Mouse (Mus musculus) embryo, embryonic 11 days (tissue): ENCODE measurements around the gene Arhgef11.
"Not testable (repeated sequence)": the region's sequence is repeated elsewhere in the genome, so short reads cannot be mapped to it uniquely, and the experiment has no call there.

Experiments
- DNase-seq: peaks from one replicate; pipeline ENCODE4 v3.0.0-alpha.2; 2015

Gene Arhgef11

DNA sequence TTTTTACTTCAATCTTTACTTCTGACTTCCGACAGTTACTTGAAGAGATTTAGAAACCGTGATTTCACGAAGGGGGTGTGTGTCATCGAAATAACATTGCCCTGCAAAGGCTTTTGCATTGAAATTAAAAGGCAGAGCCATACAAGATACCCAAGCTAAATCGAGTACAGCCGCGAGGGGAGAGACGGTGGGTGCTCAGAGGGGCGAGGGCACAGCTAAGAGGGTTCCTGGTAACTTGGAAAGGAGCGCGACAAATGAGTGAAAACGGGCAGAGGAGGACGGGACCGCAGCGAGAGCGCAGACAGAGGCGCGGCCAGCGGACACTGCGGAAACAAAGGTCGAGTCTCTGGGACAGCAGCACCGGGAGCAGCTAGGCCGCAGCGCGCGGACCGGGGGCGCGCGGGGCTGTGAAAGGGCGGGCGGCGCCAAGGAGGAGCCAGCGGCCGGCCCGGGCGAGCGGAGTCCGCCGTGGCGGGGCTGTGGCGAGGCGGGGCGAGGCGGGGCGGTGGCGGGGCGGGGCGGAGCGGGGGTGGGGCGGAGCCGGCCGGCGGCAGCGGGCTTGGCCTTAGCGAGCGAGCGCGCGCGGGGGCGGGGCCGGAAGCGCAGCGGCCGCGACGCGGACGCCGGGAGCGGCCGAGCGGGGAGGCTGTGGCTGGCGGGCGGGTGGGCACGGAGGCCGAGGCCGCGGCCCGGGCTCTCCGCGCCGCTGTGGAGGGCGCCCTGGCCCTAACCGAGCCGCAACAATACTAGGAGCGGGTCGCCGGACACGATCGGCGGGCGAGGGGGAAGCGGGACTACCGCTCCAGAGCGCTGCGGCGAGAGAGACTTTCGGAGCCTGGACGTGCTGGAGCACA lies at the start of gene Arhgef11:
TSS of gene Arhgef11 (plus strand) at position 603 of the 854 bp plus-strand sequence.
- DNase-seq, result peak; percentile 94

DNA sequence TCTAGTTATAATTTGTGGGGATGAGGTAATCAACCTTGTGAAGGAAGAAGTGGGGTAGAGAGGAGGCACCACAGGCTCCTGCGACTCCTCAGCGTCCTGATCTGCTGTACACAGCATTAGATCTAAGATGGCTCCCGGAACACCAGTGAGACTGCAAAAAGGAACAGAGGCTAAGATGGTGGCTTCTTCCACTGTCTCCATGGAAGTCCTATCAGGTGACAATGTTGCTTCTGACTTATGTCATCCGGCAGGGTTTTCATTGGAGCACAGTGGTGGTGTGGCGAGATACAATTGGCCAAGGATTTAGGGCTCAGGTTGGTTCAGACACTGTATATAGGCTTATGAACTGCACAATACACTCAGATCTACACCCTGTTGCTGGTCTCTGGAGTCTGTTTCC lies 48.7 kb upstream of the Arhgef11 start:
- DNase-seq, result no peak

DNA sequence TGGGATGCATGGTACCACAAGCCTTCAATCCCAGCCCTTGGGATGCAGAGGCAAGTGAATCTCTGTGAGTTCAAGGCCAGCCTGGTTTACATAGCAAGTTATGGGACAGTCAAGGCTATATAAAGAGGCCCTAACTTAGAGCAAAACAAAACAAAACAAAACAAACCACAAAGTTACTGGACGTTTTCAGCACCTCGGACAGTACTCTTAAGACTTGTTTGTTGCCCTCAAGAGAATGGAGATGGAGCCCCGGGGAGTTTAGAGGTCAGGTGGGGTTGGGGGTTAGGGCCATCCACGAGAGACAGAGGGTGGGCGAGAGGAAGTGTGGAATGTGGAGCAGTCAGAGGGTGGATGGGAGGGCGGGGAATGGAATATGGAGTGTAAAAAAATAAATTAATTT lies 41.6 kb upstream of the Arhgef11 start:
- DNase-seq, result peak; percentile 62

DNA sequence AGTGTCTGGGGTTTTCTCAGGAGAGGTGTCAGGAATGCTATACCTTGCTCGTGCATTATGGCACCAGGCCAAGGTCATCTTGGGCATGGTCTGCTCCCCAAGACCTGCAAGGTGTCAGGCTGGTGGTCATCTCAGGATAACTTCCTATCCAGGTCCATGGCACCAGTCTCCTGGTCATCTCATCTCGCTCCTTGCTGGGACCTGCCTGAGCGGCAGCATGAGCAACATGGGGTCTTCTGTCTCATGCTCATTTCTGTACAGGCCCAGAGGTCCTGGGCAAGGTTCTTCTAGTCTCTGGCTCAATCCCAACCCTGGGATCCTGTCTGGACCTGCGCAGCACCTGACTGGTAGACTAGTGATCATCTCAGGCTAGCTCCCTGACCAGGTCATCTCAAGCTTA lies 35.1 kb upstream of the Arhgef11 start:
- DNase-seq, result no peak

DNA sequence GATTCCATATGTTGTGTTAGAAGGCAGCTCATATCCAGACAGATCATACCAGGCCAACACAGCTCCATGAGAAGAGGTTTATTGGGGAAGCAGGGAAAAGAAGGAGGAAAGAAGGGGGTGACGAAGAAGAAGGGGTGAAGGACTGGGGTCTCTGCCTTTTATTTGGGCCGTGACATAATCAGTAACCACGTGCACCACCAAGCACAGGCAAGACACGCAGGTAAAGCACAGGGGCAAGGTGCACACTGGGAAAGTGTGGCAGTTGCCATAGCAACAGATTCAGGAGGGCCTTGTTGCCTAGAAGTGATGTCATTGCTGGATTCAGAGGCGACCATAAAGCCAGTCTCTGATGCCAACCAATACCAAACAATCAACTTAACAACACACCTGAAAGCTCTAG lies 23.6 kb upstream of the Arhgef11 start:
- no peak for DNase-seq

DNA sequence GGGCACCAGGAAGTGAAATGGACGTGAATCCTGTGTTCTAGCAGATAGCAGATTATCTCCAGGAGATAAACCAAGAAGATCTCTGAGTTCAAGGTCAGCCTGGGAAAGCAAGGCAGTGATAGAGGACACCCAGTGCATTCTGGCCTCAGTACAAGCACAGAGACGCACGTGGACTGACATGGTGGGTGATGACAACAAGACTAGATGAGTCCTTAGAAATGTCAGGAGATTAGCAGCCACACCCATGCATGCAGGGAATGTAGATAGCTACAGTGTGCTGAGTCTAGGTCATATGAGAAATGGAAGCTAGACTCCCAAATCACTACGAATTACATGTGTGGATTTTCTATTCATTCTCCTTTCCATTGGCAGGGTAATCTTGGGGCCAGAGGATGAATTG lies 22.0 kb upstream of the Arhgef11 start:
- not testable (repeated sequence) for DNase-seq

DNA sequence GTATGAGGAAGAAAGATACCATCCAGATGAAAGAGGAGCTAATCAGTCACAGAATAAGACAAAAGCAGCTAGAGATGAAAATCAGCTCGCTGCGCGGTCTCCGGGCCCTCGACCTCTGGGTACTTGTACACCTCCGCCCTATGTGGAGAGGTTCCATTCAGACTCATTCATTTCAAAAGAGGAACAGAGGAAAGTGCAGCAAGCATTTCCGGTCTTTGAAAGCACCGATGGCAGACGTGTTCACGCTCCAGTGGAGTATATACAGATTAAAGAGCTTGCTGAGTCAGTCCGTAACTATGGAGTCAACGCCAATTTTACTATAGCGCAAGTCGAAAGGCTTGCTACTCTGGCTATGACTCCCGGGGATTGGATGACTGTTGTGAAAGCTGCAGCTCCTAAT lies 16.3 kb upstream of the Arhgef11 start:
- DNase-seq, result not testable (repeated sequence)

DNA sequence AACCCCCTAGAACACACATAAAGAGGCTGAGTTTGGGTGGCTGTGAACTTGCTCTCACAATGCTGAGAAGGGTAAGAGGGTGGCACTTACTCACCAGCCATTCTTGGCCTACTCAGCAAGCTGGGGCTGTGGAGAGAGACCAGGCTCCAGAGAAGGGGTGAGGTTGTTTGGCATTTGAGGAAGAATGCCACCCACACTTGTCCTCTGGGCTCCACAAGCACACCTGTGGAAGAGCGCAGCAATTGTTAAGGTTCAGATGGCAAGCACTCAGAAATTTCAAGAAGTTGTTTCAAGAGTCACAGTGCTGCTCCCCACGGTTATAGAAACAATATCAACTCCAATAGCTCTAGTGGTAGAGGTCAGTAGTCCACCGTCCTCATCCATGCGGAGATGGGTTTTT lies 1.0 kb upstream of the Arhgef11 start:
- peak; percentile 2 for DNase-seq

DNA sequence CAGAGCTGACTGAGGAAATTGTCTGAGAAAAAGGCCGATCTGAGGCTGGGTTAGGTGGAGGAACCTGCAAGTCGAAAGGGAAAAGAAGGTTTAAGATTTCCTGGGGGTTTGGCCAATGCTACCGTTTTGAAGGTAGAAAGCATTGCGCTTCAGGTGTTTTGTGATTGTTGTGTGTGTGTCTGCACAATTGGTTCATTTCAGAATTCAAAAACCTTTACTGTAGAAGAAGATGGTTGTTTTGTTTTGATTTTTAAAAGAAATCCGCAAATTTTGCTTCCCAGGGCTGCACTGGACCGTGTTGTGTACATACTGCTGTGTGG lies 412 bp downstream of the Arhgef11 start:
- no peak for DNase-seq

DNA sequence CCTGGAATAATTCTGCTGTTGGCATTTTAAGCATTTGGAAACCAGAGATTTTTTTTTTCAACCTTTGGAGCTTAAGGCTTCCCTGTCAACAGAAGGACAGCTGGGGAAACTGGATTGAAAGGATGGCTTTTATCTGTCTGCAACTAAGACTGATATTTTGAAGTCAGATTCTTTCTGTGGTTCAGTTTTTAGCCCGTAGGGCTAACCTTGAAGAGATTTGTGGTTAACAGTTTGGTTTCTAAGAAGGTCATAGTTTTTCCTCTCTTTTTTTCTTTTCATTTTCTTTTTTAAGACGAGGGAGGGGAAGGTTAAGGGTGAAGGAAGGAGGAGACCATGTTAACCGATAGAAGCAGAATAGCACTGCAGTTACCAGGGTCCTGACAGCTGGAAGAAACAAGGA lies 881 bp downstream of the Arhgef11 start:
- no peak for DNase-seq

DNA sequence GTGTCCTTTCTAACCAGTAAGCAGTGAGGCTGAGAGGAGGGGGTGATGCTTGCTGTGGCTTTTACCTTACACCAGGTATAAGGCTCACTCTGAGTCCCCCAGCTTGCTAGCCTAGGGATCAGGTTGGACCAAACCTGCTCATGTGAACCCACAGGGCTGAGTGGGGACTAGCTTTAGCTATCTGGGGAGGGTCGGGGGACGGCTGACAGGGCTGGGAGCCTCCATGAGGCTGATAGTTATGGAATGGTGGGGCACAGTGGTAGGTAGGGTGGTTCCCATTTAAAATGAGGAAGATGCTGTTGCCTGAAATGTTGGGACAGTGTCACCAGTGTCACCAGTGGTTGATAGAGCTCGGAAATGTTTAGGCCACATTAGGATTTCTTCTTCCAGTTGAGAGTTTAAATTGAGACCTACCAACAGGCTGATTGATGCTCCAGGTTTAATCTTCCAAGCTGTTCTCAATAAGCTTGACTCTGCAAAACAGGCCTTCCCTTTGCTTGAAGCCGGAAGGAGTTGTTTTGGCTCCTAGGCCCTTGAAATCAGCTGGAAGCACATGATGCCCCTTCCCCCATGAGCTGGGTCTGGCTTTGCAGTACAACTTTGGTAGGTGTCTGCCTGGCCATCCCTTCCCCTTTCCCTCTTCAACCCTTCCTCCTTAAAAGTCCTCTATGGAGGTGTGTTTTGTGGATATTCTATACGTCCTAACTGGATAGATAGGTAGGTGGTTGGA lies 1.8 kb downstream of the Arhgef11 start:
- peak; percentile 5 for DNase-seq

DNA sequence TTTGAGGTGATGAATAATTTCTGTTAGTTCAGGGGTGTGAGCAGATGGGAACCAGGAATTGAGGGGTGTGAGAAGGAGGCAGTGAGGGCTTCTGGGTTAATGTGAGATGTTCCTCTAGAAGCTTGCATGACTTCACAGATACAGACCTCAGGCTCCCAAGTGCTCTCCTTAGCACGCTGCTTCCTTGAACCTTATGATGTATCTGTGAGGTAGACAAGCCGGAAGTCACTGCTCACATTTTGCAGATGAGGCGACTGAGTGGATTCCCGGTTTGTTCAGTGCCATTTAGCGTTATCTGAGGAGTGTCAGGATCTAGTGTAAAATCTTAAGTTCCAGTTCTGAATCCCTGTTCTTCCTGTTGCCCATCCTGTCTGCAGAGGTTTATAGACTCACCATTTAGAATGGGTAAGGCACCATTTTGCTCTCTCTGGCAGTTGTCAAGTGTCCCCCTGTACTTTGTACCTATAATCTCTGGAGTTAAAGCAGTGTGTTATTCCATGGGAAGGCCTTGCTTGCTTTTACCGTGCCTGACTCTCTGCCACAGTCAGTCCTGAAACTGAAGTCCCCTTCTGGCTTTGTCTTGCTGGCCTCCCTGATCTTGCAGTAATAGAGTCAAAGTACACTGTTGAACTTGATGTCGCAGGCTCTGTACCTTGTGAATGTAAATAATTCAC lies 3.0 kb downstream of the Arhgef11 start:
- no peak for DNase-seq

DNA sequence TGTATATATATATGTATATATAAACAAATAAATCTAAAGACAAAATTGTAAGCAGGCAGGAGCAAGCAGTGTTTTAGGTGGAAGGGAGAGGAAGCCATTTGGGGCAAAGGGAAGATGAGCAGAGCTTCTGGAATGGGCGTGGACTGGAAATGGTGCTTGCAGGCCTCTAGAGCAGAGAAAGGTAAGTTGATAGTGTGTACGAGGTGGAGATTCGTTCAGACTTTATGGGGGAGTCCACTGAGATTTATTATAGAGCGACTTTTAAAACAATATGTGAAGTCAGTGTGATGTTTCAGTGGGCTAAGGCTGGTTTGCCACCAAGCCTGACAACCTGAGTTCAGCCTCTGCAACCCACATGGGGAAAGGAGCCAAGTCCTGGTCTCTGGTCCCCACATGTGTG lies 7.5 kb downstream of the Arhgef11 start:
- DNase-seq, result no peak

DNA sequence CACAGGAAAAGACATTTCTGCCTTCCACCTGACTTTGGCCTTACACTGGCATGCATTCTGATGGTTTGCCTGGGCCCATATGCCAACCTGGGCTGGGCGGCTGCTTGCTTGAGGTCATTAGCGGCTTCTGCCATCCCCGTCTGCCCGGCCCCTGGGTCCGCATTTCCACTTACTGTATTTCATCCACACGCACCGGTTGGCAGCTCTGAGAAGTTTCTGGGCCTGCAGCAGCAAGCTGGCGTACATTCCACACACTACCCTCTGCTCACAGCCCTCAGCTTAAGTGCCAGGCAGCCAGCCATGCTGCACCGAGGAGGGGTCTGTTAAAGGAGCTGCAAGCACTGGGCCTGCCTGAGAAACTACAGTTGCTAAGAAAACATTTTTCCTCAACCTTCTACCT lies 13.5 kb downstream of the Arhgef11 start:
- DNase-seq, result no peak

DNA sequence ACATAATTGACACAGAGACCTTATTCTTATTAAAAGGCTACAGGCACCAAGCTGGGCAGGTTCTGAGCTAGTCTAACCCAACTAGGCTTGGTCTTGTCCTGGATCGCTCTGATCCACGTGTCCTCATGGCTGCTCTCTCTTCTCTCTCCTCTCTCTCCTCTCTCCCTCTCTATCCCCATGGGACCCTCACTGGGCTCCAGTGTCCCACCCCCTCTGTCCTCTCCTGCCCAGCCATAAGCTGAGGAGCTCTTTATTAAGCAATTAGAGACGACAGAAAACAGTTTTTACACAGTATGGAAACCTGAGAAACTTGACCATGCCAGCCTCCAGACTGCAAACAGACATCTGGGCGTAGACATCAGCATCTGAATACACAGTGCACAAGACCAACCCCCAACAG lies 14.0 kb downstream of the Arhgef11 start:
- no peak for DNase-seq

DNA sequence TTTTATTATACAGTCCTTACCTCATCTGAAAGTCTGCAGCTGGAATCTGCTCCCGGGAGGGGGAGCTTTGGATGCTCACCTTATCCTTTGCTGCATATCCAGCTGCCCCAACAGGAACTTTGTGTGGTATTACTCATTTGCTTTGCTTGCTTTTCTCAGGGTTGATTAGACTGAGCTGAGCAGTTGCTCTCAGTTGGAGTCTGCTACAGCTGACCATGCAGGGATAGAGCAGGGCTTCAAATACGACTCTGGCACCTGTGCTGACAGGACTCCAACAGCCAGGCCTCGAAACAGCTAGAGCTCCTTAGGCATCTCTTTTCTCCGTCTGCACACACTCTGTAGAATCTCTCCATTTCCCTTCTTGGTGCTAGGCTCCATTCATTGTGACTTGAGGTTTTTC lies 18.2 kb downstream of the Arhgef11 start:
- DNase-seq, result no peak

DNA sequence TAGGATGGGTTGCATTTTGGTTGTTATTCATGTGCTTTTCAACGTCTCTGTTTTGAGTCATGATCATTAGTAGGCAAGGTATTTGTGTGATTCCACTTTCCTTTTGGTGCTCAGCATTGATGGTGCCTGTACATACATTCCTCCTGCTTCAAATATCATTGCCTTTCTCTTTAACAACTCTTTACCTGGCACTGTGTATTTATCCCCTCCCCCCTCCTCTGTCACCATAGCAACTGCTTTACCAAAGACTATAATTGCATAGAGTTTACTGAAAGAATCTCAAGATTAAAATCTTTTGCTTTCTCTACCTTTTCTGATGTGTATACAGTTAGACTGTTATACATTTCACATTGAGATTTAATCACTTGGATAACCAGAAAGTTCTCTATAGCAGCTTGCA lies 26.1 kb downstream of the Arhgef11 start:
- no peak for DNase-seq

DNA sequence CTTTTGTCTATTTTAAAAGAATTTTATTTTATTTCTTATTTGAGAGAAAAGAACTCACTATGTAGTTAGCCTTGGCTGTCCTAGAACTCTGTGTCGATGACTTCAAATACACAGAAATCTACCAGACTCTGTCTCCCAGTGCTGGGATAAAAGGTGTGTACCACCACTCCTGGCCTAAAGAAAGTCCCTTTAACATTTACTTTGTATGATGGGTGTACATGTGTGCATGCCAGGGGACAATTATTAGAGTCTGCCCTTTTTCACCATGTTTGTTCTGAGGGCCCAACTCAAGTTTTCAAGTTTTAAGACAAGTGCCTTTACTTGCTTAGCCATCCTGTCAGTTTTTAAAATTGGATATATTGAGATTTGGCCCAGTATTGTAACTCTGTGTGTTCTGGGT lies 28.8 kb downstream of the Arhgef11 start:
- DNase-seq, result no peak

DNA sequence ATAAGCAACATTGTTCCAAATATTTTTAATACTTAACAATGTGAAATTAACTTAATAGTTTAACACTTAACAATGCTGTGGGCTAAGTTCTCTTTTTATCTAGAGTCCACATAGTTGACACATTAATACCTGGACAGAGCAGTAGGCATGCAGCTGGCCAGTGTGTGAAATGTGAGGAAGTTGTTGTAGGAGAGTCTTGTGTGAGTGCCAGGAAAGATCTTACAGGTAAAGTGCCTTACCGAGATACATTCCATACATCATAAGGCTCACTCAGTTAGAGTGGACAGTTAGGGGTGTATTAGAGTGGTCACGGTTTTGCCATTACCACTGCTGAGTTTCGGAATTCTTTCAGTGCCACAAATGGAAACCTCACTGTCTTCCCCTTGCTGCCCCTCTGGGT lies 31.7 kb downstream of the Arhgef11 start:
- DNase-seq, result no peak

DNA sequence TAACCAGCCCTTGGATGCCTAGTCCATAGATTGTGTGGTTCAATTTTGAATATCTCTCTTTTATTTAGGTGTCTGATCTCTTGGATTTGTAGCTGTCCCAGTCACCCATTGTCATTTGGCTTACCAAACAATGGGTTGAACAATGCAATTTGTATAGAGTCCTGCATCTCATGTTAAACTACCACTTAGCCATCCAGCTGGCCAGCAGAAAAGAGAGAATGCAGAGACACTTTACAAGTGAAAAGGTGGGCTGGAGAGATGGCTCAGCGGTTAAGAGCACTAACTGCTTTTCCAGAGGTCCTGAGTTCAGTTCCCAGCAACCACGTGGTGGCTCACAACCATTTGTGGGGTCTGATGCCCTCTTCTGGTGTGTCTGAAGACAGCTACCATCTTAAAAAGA lies 41.0 kb downstream of the Arhgef11 start:
- DNase-seq, result no peak

DNA sequence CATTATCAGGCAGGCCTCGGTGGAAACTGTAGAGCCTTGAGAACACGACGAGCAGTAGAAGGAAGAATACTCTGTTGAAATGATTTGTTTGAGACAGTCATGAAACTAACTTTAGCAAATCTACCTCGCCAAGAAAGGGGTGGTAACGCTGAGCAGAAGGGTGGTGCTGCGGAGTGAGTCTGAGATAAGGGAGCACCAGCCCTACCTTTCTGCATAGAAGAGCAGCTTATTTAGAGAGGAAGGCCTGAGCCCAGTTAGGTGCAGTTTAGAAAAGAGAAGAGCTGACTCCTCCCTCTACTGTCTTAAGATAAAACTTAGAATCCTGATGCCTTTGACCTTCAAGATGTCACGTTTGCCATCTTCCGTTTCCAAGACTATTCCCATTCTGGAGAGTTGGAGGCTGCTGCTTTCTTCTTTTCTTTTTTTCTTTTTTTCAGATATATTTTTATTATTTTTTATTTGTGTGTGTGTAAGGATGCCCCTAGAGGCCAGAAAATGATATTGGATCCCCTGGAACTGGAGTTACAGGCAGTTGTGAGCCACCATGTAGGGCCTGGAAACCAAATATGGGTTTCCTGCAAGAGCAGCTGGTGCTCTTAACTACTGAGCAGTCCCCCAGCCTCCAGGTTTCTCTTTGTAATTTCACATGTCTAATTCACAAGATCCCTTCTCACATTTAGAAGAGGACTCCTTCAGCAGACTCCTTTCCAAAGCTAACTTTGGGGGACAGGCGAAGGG lies 42.5 kb downstream of the Arhgef11 start:
- peak; percentile 18 for DNase-seq

DNA sequence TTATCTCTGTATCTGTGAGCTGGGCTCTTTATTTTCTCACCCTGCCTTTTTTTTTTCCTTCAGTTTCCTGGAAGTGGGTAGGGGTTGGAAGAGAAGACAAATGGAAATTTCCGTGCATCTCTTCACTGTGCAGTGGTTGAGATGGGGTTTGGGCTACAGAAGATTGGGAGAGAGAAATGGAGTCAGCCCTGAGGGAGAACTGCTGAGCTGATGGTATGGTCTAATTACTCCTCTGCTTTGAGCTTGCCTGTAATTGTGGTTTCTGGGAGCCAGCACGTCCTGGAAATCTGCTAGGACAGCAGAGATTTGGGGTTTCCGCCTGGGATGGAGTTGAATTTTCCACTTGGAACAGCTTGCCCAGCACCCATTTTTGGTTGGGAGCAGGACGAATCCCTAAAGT lies 43.1 kb downstream of the Arhgef11 start:
- DNase-seq, result no peak

DNA sequence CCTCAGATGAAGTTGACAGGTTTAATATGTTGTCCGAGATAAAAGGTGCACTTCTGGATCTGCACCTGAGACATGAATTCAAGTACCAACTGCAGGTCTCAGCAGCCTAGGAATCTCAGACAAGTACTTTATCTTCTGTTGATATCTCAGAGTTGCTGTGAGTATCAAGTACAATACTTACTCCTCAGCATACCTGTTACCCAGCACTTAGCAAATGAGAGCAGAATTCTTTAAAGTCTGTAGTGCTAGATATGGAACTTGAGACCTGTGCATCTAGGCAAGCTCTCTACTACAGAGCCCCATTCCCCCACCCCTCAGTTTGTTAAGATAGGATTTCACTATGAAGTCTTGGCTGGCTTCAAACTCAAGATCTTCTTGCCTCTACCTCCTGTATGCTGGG lies 43.9 kb downstream of the Arhgef11 start:
- DNase-seq, result no peak
